Mouse (Mus musculus): Measurements from ENCODE around the gene Tmem37.

Tmem37 gene

DNA sequence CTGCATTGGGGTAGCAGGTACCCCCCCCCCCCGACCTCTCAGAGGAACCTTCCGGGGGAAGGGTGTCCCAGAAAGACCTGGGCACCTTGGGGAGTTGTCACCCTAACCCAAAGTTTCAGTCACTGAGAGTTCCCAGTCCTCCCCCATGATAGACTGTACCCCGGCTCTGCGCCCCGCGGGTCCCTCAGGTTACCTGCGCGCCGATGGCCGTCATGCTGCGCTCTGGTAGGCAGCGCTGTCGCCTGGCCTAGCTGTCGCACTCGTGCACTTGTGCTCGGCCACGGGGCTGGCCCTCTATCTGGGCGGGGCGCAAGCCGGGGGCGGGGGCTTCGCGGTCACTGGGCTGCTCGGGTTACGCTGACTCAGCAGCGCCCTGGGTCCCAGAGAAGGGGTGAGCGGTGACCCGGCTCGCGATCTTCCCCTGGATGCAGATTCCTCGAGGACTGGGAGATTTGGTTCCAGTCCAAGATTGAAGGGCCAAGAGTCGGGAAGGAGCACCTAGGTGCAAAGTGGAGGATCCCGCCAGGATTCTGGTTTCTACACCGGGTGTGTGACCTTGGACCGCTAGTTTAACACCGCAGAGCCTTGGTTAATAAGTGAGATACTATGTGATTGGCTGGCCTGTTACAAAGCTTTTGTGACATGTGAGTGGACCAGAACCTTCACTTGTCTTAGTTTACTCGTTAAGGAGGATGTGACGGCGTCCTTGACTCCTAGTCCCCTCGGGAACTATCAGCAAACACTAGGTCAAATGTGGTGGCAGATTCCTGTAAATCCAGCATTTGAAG lies at the start of gene Tmem37:
TSS of gene Tmem37 (minus strand) at position 556 of the 788 bp plus-strand sequence.
- DNase-seq (ENCODE audit: low read depth, low spot score), result no peak

DNA sequence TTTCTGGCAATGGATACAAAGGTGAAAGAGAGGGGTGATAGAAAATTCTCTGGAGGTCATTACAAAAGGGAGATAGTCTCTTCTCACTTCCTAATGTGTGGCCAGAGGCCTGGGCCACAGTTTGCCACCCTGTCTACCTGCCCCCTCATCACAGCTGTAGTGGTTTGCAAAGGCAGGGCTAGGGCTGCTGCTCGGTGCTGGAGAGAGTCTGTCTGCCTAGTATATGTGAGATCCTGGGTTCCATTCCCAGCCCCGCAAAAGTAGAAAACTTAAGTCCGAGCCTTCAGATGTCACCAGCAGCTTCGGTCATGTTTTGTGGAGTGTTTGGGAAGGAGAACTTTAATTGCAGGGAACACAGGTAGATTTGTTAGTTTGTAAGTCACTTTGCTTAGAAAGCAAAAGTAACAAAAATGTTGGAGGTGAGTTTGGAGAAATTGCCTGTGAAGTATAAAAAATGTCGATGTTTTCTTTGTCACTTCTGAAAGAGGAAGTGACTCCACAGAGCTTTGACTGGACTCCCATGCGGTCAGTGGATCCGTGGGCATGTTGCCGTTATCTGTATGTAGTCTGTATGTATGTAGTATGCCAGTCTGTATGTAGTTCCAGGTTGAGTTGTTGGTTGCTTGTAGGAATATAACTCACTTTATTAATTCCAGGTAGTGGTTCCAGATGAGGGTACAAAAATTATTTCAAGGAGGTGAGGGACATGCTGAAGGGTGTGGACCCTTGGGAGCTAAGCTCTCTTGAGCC lies 48.9 kb upstream of the Tmem37 start:
- DNase-seq (ENCODE audit: low read depth, low spot score), result no peak

DNA sequence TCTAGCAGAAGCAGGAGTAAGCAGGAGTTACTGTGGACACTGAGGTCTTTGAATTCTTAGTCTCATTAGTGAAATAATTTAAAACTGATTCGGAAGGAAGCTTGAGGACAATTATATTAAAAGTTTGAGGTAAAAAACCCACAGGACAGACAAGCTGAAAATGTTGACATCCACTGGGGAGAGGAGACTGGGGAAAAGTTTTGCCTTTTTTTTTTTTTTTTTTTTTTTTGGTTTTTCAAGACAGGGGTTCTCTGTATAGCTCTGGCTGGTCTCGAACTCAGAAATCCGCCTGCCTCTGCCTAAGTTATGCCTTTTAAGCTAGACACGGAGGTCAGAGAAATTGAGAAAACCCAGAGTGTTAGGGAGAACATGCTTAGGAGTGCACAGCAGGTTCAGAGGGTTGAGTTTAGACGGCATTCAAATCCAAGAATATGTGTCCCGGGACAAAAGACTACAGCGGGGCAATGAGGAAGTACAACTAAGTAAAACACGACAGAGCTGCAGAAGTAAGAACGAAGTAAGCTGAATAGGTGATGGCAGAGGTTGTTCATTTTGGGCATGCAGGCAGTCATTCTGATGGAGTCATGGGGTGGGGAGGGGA lies 48.2 kb upstream of the Tmem37 start:
- DNase-seq (ENCODE audit: low read depth, low spot score), result no peak

DNA sequence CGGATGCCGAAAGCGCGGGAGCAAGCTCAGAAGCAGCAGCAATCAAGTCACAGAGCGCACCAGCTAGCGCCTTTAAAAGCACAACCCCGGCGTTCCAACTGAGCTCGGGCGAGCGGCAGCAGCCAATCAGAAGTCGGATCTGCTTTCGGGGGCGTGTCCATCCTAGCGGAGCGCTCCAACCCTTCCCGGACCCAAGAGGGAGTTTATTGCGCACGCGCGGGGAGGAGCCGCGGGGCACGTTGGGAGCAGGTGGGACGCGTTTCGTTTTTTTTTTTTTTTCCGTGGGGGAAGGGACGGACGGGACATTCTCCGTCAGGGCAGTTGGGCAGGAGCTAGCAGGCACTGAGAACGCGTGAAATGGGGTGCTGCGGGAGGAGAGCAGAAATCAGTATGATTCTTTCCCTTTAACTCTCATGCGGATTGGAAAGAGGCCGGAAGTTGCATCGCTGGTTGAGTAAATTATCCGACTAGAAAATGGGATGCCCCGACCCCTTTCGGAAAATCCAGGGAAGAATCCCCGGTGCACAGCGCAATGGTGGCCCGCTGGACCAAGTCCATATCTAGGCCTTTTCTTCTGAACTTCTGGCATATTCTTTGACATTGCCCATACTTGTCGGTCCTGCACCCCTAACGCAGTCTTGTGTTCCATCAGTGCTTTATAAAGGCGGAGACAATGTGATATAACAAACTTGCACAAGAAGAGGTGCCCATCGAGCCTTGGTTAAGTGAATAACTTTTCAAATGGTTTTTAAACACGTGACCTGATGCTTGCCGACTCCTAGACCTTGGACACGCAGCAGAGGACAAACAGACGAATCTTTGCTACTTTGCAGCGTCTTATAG lies 47.3 kb upstream of the Tmem37 start, which contains the start of the genes Dbi and 3110009E18Rik:
TSS of gene Dbi (minus strand) at position 110 of the 843 bp plus-strand sequence.
TSS of gene 3110009E18Rik (plus strand) at position 219 of the 843 bp plus-strand sequence.
- peak; percentile 97 for DNase-seq (ENCODE audit: low read depth, low spot score)

DNA sequence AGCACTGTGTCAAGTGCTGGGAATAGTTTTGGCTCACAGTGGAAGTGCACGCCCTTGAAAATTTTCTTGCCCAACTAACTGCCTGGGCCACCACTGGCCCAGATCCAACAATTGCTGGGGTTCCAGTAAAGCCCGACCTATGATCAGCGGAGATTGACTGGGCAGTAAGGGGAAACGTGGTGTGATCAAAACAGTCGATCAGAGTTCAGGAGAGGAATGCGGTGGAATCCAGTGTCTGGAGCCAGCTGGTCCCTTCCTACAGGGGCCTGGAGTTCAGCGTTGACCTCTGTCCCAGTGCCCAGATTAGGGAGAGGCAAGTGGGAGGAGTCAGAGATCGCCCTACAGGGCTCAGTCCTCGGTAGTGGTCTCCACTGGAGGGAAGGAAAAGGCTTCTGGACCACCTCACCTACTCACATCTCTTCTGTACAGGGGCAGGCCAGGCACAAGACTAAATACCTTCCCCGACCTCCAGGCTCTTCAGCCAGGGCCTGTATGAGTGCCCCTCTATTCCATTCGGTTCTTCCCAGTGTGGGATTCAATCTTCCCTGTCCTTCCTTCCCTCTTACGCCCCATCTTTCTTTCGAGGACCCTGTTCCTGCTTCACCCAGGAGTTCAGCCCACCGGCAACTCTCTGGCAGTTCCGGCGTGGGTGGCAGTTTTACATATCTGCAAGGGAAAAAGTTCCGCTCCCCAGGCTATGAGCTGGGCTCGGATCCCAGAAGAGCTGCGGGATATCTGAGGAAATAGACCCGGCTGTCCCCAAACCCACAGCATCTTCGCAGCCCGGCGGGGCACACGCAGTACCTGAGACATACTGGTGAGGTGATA lies 46.5 kb upstream of the Tmem37 start:
- DNase-seq (ENCODE audit: low read depth, low spot score), result no peak

DNA sequence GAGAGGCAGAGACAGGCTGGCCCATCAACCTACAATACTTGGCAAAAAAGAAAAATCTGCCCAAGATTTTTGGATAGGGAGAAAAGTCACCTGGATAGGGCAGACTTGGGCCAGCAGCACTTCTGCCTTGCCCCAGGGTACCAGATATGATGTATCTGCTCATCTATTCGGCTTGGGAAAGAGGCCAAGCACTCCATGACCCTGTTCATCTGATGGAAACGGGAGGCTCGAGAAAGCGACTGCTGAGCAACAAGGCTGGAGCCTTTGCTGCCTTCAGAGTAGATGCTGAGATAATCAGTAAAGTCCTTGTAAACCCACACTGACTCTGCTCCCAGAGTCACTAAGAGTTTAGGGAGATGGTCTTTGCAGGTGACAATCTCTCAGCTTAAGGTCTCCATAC lies 45.5 kb upstream of the Tmem37 start:
- no peak for DNase-seq (ENCODE audit: low read depth, low spot score)

DNA sequence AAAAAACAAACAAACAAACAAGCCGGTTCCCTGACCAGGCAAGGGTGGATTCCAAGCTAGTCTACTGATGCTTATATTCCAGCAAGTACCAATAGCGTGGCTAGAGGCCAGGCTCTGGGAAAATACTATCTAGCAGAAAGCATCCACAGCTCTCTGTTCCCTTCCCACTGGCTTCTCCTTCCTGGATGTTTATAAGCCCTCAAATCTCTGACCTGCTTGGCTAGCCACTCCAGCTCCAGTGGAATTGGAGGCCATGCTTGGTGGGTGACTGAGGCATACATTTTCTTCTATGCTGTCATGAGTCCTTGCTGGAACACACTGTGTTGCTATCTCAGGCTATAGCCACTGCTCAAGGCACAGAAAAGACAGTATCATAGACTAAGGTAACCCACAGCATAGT lies 45.0 kb upstream of the Tmem37 start:
- DNase-seq (ENCODE audit: low read depth, low spot score), result no peak

DNA sequence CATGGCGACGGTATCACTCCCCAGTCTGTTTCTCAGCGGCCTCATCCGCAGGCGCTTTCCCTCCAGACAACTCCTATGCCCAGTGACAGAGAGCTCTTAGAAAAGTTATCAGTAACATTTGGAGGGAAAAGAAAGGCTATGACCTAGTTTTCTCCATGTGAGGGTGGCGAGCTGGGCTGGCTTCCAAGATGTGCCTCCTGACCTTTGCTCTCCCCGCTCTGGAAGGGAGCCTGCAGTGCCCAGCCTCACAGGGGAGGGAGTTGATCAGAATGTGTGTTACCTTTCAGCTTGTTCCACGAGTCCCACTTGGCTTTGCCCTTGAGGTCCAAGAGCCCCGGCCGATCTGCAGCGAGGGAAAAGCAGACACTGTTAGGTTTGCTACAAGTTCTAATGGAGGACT lies 42.2 kb upstream of the Tmem37 start:
- no peak for DNase-seq (ENCODE audit: low read depth, low spot score)

DNA sequence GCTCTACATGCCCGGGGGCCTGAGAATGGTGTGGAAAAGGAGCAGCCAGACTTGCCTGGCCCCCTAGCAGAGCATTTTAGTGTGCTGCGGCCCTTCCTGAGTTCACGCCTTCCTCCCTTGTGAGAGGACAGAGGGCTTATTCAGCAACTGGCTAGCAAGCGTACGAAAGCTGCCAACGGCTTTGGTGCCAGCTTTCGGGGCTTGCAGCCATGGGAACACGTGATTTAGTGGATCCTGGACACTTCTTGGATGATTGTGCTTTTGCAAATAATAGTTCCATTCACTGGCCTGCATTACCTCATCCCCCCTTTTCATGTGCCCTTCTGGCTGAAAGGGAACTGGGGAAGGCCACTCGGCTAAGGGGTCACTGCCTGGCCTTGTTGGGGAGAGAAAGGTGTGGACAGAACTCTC lies 41.8 kb upstream of the Tmem37 start:
- no peak for DNase-seq (ENCODE audit: low read depth, low spot score)

DNA sequence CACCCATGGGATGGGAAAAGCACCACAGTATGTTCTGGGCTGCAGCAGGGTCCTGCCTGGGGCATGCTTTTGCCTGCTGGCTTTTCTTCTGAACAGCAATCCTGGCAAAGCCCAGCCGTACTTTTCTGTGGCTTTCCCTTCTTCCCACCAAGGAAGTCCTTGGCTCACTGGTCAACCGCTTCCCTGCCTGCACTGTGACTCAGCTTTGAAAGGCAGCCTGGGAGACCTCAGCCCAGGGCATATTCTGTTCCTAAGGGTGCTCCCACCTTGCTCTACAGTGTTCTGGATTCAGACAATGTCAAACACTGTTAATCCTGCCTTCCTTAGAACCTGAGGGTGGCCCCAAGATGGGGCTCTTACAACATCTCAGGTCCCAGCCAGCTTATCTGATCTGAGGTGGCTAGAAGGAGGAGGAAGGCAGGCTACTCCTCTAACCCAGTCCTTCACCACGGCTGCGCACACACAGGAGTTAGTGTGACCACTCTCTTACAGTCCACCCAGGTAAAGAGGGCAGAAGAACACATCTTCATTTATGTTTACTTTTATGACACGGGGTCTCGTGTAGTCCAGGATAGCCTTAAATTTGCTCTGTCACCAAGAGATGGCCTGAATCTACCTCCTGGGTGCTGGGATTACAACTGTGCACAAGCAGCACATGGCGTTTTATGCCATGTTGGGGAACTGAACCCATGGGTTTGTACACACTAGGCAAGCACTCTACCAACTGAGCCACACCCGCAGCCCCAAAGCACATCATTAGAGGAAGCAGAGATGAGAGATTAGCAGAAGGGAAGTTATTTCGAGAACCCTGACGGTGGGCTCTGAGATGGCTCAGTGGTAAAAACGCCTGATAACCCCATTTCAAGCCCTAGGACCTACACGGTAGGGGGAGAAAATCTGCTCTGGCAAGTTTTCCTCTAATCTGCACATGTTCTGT lies 38.6 kb upstream of the Tmem37 start:
- DNase-seq (ENCODE audit: low read depth, low spot score), result no peak

DNA sequence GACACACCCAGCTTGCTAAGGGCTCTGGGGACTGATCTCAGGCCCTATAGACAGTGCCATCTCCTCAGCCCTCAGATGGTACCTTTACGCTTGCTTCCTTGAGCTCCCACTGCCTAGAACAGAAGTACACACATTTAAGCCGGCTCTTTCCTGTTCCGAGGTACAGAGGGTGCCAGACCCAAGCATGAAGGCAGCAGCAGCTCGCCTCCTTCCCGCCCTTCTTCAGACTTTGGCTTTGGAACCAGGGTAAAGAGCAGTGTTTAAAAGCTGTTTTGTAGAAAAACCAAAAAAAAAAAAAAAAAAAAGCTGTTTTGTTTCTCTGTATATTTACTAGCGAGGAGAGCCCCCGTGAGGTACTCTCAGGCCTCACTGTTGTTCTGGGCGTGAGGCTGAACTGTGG lies 37.9 kb upstream of the Tmem37 start:
- no peak for DNase-seq (ENCODE audit: low read depth, low spot score)

DNA sequence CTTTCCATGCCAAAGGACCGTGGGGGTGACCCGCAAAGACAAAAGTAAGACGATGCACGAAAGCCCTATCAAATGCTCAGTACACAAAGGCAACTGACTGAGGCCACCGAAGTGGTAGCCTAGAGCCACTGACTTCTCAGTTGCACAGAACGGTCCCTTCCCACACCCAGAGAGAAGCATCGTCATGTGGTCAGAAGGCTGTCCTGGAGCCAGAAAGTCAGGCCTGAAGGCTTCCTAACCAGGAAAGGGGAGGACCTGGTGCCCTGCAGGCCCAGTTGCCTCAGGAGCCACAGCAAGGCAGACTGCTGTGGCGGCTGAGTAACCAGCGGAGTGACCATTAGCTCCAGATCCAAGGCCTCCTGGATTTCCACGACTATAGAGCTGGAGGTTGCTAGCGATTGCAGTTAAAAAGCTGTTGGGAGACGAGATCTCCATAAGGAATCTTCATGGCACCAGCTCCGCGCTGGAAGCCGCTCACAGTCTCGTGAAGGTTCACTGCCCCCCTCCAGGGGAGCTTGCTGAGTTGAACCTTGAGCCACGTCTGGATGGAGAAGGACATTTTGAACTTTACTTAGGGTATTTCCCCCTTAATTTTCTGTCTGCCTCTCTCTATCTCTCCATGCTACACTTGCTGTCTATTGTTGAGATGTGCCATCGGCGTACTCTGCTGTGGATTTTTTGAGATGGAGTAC lies 36.0 kb upstream of the Tmem37 start:
- DNase-seq (ENCODE audit: low read depth, low spot score), result no peak

DNA sequence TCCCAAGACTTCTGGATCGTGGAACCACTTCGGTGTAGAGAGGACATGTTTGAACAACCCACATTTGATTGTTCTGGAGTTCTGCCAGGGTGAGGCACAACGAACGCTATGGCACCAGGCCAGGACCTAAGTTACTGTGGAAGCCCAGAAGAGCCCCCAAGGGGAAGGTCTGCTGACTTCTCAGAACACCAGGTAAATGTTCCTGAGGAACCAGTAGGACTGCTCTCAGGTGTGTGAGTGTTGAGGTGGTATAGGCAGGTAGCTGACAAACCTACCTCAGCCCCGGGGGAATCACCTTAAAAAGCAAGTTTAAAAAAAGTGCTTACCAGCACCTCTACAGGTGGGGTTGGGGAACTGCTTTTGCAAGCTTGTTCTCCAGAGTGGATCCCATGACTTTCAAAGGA lies 31.7 kb upstream of the Tmem37 start:
- no peak for DNase-seq (ENCODE audit: low read depth, low spot score)

DNA sequence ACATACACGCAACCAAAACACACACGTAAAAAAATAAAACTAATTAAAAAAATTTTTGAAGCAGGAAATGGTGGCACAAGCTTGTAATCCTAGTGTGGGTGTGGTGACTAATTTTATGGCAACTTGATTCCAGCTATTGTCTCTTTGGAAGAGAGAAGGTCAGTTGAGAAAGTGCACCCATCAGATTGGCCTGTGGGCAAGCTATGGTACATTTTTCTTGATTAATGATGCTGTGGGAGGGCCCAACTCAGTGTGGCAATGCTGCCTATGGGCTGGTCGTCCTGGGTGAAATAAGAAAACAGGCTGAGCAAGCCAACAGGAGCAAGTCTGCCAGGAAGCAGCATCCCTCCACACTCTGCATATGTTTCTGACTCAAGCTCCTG lies 27.3 kb upstream of the Tmem37 start:
- DNase-seq (ENCODE audit: low read depth, low spot score), result no peak

DNA sequence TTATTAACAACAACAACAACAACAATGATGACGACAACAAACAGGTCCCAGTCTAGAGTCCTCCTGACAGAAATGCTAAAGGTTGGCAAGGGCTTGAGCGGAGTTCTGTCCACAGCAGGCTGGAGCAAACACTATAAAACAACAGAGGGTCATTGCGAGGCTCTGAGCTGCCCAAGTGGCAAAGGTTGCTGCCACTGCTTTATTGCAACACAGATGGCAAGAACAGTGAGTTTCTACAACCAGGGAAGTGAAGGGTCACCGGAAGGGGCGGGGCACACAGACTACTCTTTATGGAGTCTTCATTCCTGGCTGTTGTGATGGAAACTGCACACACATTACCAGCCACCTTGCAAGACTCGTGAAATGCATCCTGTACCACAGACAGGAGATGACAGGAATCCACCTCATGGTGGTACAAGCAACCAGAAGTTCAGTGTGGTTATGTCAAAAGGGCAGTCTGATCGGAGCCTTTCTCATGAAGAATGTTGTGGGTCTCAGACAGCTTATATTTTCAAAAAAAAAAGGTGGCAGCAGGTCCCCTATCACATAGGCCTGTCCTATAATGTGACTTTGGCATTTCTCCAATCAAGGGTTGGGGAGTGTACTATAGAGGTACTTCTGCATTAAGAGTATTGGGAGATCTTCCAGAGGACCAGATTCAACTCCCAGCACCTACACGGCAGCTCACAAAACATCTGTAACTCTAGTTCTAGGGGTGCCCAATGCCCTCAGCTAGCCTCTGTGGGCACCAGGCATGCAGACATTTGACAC lies 26.8 kb upstream of the Tmem37 start:
- no peak for DNase-seq (ENCODE audit: low read depth, low spot score)

DNA sequence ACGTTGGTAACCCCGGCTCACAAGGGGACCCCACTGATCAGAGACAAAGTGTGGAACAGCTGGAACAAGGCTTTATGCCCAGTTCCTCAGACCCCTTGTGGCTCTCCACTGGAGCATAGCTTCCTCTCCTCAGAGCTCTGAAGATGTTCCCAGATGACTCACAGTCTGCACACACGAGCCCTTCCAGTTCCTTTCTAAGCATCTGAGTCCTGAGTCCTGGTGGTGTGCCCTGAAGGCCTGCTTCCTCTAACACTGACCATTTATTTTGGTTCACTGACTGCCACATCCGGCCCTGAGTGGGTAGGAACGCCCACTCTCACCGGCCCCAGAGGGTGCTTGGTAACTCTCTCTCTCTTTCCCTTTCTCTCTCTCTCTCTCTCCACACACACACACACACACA lies 25.6 kb upstream of the Tmem37 start:
- no peak for DNase-seq (ENCODE audit: low read depth, low spot score)

DNA sequence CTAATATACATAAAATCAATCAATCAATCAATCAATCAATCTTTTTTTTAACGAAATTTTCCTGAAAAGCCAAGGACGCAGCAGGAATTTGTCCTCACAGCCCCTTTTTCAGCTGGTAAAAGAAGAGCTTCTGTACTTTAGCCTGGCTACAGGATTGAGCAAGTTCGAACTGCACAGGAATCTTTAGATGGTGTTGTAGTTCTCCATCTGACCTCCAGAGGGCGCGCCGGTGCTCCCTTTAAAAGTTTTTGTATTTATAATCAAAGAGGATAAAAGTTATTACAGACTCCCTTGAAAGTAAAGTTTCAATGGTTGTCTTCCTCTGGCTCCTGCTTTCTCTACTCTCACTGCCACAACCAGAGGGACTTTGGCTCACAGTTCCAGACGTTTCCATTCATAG lies 24.5 kb upstream of the Tmem37 start:
- no peak for DNase-seq (ENCODE audit: low read depth, low spot score)

DNA sequence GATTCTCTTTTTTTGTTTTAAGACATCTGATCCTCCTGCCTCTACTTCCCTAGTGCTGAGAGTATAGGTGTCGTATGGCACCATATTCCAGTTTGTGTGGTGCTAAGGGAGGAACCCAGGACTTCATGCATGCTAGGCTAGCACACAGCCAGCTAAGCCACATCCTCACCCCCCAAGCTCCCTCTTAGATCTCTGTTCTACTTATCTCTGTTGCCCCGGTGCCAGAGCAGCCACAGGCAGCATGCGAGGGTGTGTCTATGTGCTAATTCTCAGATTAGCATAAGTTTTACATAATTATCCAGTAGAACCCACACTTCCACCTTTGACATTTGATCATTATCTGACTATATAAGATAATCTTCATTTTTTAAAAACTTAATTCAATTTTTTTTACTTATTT lies 21.0 kb upstream of the Tmem37 start:
- no peak for DNase-seq (ENCODE audit: low read depth, low spot score)

All from retina, postnatal 7 days (tissue).